Mouse (Mus musculus) cerebellum, adult 8-10 months (tissue): ENCODE measurements around the gene Dok1.
A peak's percentile ranks its signal among the peaks of the same experiment; 100 is the strongest.

Experiments used
- DNase-seq: peaks from one replicate; pipeline ENCODE4 v3.0.0; 2022

The Dok1 gene

GRCm38 (mm10) chr6:83044742-83045141, 11.5 kb upstream of the Dok1 start:
- no peak for DNase-seq

GRCm38 (mm10) chr6:83043993-83044392, 10.7 kb upstream of the Dok1 start:
- no peak for DNase-seq

- no peak for DNase-seq
These were observed 10.3 kb upstream of the Dok1 start for GRCm38 (mm10) chr6:83043561-83043960.

- DNase-seq: no peak
These were observed 7.3 kb upstream of the Dok1 start for GRCm38 (mm10) chr6:83040601-83041000.

- peak; percentile 89 for DNase-seq
These were observed 5.3 kb upstream of the Dok1 start for GRCm38 (mm10) chr6:83038496-83039012.

GRCm38 (mm10) chr6:83037188-83037587, 3.9 kb upstream of the Dok1 start:
- DNase-seq: no peak

- no peak for DNase-seq
These were observed 1.3 kb upstream of the Dok1 start for GRCm38 (mm10) chr6:83034463-83035055.

- no peak for DNase-seq
These were observed 491 bp downstream of the Dok1 start for GRCm38 (mm10) chr6:83032769-83033191.

- no peak for DNase-seq
These were observed 1.2 kb downstream of the Dok1 start for GRCm38 (mm10) chr6:83031921-83032590.

- no peak for DNase-seq
These were observed 2.2 kb downstream of the Dok1 start for GRCm38 (mm10) chr6:83031111-83031510.

GRCm38 (mm10) chr6:83029777-83030176, 3.5 kb downstream of the Dok1 start:
- no peak for DNase-seq

GRCm38 (mm10) chr6:83027706-83028105, 5.6 kb downstream of the Dok1 start:
- no peak for DNase-seq

GRCm38 (mm10) chr6:83027293-83027692, 6.0 kb downstream of the Dok1 start:
- no peak for DNase-seq

GRCm38 (mm10) chr6:83025221-83025620, 8.1 kb downstream of the Dok1 start:
- DNase-seq: no peak

GRCm38 (mm10) chr6:83024421-83024820, 8.8 kb downstream of the Dok1 start:
- DNase-seq: no peak

GRCm38 (mm10) chr6:83023786-83024185, 9.5 kb downstream of the Dok1 start:
- DNase-seq: no peak

- DNase-seq: no peak
These were observed 10.3 kb downstream of the Dok1 start for GRCm38 (mm10) chr6:83023008-83023407.

GRCm38 (mm10) chr6:83020836-83021593, 12.3 kb downstream of the Dok1 start:
- DNase-seq: no peak

- no peak for DNase-seq
These were observed 13.2 kb downstream of the Dok1 start for GRCm38 (mm10) chr6:83020121-83020520.

- DNase-seq: no peak
These were observed 14.2 kb downstream of the Dok1 start for GRCm38 (mm10) chr6:83019044-83019443.

GRCm38 (mm10) chr6:83017190-83017589, 16.1 kb downstream of the Dok1 start:
- DNase-seq: no peak

GRCm38 (mm10) chr6:83015749-83016148, 17.5 kb downstream of the Dok1 start:
- no peak for DNase-seq
